Mouse (Mus musculus): ENCODE measurements around the gene 1700025G04Rik. TPM values are rescaled to one million over a fixed set of nuclear protein-coding genes. Genes with fewer than 3 reads are reported as not detected.

Gene 1700025G04Rik
- total RNA-seq, 4 experiments from 2014 or later: 77.9 to 89.2 (median 85.5) TPM

- no peak for DNase-seq (ENCODE audit: low spot score in 2 of 2)
These were observed 13.6 kb downstream of the 1700025G04Rik start for GRCm38 (mm10) chr1:152076222-152076845.

DNA sequence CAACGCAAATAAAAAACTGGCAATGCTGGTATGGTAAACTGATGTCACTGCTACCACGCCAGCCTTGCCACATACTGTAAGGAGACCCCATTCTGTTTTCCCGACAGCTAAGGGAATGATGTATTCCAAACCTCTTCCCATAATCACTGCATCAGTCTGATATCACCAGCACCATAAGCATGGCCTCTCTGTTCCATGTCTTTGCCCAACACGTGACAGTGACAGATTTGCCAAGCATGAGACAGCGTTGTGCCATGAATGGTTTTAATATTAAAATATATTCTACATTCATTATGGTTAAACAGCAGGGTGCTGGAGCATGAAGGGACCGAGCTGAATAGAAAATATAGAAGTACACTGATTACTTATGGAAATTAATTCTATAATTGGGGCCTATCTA, 14.2 kb downstream of the 1700025G04Rik start:
- DNase-seq (ENCODE audit: low spot score in 2 of 2): no peak

GRCm38 (mm10) chr1:152070441-152070840, 19.5 kb downstream of the 1700025G04Rik start:
- no peak for DNase-seq (ENCODE audit: low spot score in 2 of 2)

GRCm38 (mm10) chr1:152069745-152070144, 20.2 kb downstream of the 1700025G04Rik start:
- no peak for DNase-seq (ENCODE audit: low spot score in 2 of 2)

DNA sequence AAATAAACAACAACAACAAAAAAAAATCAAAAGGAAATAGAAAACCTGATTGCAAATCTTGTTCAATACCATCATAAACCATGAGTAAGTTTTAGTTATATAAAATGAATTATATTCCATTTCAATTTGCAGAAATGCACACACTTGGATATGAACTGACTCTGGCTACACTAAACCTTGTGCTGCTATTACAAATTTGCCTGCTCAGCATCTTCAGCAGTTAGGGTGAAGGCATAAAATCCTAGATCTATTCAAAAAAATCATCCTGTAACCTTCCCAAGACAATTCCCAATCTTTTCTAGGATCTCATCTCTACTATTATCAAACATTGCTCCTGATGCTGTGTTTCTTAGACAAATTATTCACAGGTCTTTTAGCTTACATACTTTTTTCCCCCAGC, 22.0 kb downstream of the 1700025G04Rik start:
- no peak for DNase-seq (ENCODE audit: low spot score in 2 of 2)

GRCm38 (mm10) chr1:152065527-152065926, 24.4 kb downstream of the 1700025G04Rik start:
- DNase-seq (ENCODE audit: low spot score in 2 of 2): no peak

DNA sequence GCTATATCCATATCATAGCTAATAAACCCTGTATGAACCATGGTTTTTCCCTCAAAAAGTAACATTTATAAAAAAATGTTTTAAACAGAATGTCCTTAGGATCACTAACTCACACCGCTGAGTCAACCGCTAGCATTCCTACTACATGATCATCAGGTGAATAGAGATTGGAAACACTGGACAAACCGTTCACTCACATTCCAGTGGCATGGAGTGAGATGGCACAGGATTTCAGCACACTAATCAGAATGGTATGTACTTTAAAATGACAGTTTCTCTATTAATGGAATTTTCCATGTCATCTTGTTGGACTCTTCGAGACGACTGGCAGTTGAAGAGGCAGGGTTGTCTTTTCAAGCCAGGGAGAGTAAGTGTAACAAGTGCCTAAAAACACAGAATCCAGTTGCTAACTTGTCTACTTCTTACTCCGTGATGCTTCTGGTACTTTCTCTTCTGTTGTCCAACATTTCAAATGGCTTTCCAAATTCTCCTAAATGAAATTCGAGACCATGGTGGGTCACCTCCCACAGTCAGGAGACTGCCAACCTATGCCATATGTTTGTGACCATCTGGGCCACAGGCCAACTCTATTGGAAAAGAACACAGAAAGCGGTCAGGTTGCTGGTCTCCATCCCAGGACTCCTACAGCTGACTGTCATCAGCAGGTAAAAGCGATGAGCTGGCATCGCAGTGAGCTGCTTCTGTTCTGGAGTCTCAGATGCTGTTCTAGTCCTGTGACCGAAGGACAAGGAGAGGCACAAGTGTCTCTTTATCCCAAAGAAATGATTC, 26.4 kb downstream of the 1700025G04Rik start:
- no peak for DNase-seq (ENCODE audit: low spot score in 2 of 2)

GRCm38 (mm10) chr1:152061745-152062144, 28.2 kb downstream of the 1700025G04Rik start:
- DNase-seq (ENCODE audit: low spot score in 2 of 2): no peak

- DNase-seq (ENCODE audit: low spot score in 2 of 2): no peak
These were observed 29.7 kb downstream of the 1700025G04Rik start for GRCm38 (mm10) chr1:152060265-152060664.

DNA sequence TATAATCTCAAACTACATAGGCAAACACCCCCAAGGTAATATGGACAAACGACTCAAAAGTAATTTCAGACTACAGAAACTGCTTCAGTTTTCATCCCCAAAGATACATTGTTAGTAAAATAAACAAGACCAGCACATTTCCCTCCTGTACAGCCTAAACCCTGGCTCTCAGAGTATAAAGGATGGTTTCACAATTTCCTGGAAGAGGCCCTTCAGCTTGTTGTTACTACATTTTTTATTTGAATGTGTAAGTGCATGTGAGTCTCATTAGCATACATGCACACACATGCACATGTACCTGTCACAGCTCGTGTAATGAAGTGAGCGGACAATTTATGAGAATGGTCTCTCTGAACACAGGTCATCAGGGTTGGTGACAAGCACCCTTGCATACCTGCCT, 31.1 kb downstream of the 1700025G04Rik start:
- no peak for DNase-seq (ENCODE audit: low spot score in 2 of 2)

GRCm38 (mm10) chr1:152053112-152053511, 36.8 kb downstream of the 1700025G04Rik start:
- no peak for DNase-seq (ENCODE audit: low spot score in 2 of 2)

DNA sequence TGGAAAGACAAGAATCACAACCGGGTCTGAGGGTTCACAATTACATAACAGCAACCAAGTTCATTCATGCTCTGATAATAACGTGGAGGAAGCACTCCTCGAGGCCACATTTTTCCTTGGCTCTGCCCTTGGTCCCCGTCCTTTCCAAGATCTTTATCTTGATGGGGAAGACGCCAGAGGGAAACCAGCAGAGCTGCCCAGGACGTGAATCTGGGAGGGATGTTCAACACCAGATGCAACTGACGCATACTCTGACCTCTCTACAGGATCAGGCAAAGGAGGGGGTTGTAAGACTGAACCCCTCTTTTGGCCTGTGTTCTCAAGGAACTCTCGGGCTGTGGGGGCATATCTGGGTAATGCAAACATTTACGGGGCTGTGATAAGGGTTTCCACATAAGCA, 38.1 kb downstream of the 1700025G04Rik start:
- DNase-seq (ENCODE audit: low spot score in 2 of 2): no peak

GRCm38 (mm10) chr1:152050037-152050436, 39.9 kb downstream of the 1700025G04Rik start:
- no peak for DNase-seq (ENCODE audit: low spot score in 2 of 2)

- DNase-seq (ENCODE audit: low spot score in 2 of 2): no peak
These were observed 41.6 kb downstream of the 1700025G04Rik start for GRCm38 (mm10) chr1:152048291-152048690.

DNA sequence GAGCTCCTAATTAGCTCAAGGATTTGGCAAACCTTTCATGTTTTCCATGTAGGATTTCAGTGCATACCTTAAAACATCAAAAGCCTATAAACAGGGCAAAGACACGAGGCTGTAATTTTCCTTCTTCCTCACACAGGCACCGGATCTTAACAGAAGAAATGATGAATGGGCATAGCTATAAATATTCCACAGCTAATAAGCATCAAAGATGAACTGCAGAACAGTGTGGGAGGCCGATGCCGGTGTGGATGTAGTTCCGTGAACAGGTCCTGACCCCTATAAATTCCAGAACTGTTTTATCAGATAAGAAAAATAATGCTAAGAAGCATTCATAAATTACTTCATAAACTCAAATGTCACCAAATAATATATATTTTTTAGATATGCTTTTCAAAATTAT, 42.5 kb downstream of the 1700025G04Rik start:
- DNase-seq (ENCODE audit: low spot score in 2 of 2): no peak

DNA sequence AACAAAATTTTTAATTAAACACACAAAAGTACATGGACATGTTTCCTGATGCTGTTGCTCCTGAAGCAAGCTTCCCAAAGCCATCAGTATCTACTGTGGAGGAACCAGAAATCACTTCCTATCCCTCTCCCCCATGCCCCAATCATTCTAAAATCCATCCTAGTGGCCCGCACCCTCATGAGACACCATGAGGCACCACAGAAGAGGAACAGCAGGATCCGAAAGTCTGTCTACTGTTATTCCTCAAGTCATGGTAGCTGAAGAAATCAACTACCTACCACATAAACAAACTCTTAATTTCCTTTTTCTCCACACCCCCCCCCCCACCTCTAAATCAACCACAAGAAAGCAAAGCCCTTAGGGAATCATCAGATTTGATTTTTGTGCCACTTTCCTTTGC, 46.5 kb downstream of the 1700025G04Rik start:
- no peak for DNase-seq (ENCODE audit: low spot score in 2 of 2)

DNA sequence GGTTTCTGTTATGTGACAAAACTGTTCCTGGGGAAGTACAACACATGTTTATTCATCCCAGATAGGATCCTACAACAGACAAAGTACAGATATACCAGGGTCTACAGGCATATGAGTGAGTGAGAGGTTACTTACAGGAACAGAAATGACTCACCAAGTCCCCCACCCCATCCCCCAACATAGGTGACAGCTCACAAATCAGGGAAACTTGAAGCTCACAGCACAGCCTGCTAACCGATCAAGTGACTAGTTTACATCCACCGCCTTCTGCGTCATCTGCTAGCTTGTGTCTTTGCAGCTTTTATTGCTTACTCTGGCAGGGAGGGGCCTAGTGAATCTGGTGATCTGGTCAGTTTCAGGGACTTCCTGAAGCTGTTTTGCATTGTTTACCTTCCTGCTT, 47.5 kb downstream of the 1700025G04Rik start:
- peak in 1 of 2 experiments; percentile 20 for DNase-seq (ENCODE audit: low spot score in 2 of 2)

DNA sequence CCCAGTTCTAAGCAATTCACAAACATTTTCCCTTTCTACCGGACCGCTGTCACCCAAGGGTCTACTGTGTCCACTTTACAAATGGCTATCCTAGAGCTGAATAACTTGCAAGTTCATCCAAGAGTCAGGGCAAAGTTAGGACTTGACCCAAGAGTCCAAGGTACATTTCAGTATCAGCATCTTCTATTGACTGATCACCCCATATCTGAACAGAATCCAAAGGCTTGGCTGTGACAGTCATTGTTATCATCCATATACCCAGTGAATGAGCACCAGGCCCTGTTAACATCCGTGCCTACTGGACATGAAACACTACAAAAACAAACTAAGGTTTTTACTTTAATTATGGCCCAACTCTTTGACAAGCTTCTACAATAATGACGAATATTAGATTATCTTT, 48.9 kb downstream of the 1700025G04Rik start:
- no peak for DNase-seq (ENCODE audit: low spot score in 2 of 2)

DNA sequence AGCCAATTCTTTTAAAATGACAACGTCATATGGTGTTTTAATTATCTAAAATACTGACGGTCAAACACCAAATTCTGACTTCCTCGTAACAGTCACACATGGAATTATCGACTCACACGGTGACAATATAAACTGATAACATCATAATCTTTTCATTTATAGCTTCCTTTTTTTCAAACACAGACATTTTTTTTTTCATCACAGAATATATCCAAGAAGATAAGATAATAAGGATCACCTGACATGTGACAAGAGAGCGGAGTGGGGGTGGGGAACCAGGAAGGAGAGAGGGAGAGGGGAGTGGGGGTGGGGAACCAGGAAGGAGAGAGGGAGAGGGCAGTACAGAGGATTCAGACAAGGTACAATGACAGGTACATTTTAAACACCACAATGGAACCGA, 49.9 kb downstream of the 1700025G04Rik start:
- DNase-seq (ENCODE audit: low spot score in 2 of 2): no peak

DNA sequence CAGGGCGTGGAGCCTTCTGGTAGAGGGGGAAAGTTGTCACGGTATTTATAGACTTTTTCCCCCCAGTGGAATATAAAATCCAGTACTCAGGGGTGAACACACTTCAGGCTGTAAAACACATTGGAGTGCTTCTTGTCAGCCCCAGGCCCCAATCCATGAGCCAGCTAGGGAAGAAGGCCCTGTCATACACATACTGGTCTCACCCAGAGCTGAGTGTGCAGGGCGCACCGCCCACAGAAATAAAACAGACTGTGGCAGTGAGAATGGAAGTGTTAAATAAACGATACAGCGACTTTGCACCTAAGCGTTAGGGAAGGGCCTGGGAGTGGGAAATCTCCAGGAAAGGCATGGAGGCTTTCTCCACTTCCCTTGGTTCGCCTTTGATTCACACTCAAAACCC, 50.3 kb downstream of the 1700025G04Rik start:
- no peak for DNase-seq (ENCODE audit: low spot score in 2 of 2)

- DNase-seq (ENCODE audit: low spot score in 2 of 2): no peak
These were observed 51.8 kb downstream of the 1700025G04Rik start for GRCm38 (mm10) chr1:152038086-152038485.

DNA sequence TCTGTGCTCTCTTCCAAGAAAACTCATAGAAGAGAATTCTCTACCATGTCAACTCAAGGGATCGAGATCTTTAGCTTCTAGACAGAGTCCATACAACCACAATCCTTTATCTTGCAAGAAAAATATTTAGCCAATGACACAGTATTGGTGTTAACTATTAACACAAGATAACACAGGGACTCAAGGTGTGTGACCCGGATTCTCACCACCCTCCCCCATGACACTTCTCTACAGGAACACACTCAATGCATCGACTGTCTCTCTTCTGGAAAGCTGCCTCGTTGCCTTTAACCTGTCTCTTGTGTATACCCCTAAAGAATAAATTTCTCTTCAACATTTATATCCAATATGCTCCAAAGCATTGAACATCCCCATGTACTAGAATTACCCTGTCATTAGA, 52.3 kb downstream of the 1700025G04Rik start:
- DNase-seq (ENCODE audit: low spot score in 2 of 2): no peak

DNA sequence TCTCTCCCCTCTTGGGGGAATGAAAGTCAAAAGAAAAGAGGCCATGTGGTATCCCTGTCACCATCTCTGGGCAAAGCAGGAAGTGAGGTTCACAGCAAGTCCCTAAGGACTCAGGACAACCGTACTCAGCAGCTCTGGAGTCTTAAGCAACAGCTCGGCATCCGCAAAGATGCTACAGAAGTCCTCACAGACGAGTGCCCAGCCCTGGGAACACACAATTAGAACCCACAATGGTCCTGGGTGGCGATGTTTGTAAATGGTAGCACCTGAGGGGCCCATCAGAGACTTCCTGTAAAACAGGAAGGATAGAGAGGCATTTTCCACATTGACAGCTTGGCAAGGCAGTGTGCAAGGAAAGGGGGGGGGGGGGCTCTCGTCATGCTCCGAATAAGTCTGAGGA, 55.2 kb downstream of the 1700025G04Rik start:
- no peak for DNase-seq (ENCODE audit: low spot score in 2 of 2)

All from gastrocnemius, adult 8-10 months (tissue).